ENCODE assay signal across 11 mouse cellular contexts in genomic region chr11:116682501-116683144, GRCm38 (mm10). TPM values are rescaled to one million over a fixed set of nuclear protein-coding genes. Genes with fewer than 3 reads are reported as not detected.
DNase-seq lines count a peak whose midpoint lies in the region; ATAC-seq and TF ChIP-seq lines count a peak whose summit lies in the region.
"Had no signal": no experiment of that assay in that cellular context is flagged by ENCODE, and none has a peak within 500 bp of the region (broad histone marks: within the 10 kb centered on the region; RNA-seq: fewer than 3 reads in every experiment).

No protein-coding gene starts in this region.

- no peak overlapping the region for H3K4me2 ChIP-seq in limb, embryonic 12.5 days
- H3K4me2 ChIP-seq in liver, postnatal 0 days (ENCODE audit: low read depth, low read length) = no peak overlapping the region
- H3K4me2 ChIP-seq in midbrain, embryonic 14.5 days (ENCODE audit: low read length) = no peak overlapping the region

- peak overlapping the region; percentile 29; the same call in 1 of the 2 replicates for H3K27ac ChIP-seq in limb, embryonic 12.5 days
- no peak overlapping the region for H3K27ac ChIP-seq in limb, embryonic 10.5 days
- peak overlapping the region; percentile 44; the same call in 1 of the 2 replicates for H3K27ac ChIP-seq in liver, postnatal 0 days (ENCODE audit: low read depth)
- no peak overlapping the region for H3K27ac ChIP-seq in midbrain, embryonic 14.5 days (replicated peaks; ENCODE audit: low read depth, low read length)
- H3K27ac ChIP-seq: hindbrain, embryonic 10.5 days had no signal

- TF ChIP-seq EP300 in liver, postnatal 0 days (IDR thresholded peaks at IDR 0.05; ENCODE audit: low read depth) = no peak

- no peak for ATAC-seq in limb, embryonic 12.5 days (ENCODE audit: insufficient number of reproducible peaks, insufficient read depth, low FRiP score, low TSS enrichment, low read depth)
- ATAC-seq in liver, postnatal 0 days = peak; percentile 50; the same call in 1 of the 2 replicates
- no peak for ATAC-seq in midbrain, embryonic 14.5 days (ENCODE audit: low FRiP score, low TSS enrichment)
- ATAC-seq: forebrain, embryonic 14.5 days had no signal

- TF ChIP-seq CTCF in liver, postnatal 0 days (IDR thresholded peaks at IDR 0.05; ENCODE audit: low read depth) = no peak

- 78% methylated on average over 14 of the region's 14 CpGs for WGBS in limb, embryonic 12.5 days
- 83% methylated on average over 14 of the region's 14 CpGs for whole genome bisulfite sequencing in limb, embryonic 10.5 days
- WGBS in liver, postnatal 0 days (ENCODE audit: insufficient replicate concordance) = 62% methylated on average over 14 of the region's 14 CpGs
- WGBS in midbrain, embryonic 14.5 days = 81% methylated on average over 14 of the region's 14 CpGs

- H3K9me3 ChIP-seq in limb, embryonic 12.5 days = no peaks in the 10 kb centered on the region
- no peaks in the 10 kb centered on the region for H3K9me3 ChIP-seq in limb, embryonic 10.5 days (replicated peaks)
- no peaks in the 10 kb centered on the region for H3K9me3 ChIP-seq in liver, postnatal 0 days (ENCODE audit: low read length)
- H3K9me3 ChIP-seq in midbrain, embryonic 14.5 days (ENCODE audit: control insufficient read depth, low read length) = no peaks in the 10 kb centered on the region
- H3K9me3 ChIP-seq: hindbrain, embryonic 10.5 days had no signal

- no peaks in the 10 kb centered on the region for H3K27me3 ChIP-seq in limb, embryonic 12.5 days
- H3K27me3 ChIP-seq in limb, embryonic 10.5 days (ENCODE audit: low read depth, poor library complexity, severe bottlenecking) = no peaks in the 10 kb centered on the region
- no peaks in the 10 kb centered on the region for H3K27me3 ChIP-seq in liver, postnatal 0 days (ENCODE audit: insufficient read depth, low read length)
- H3K27me3 ChIP-seq in midbrain, embryonic 14.5 days (ENCODE audit: control insufficient read depth, insufficient read depth, low read length) = no peaks in the 10 kb centered on the region

- no peak overlapping the region for H3K9ac ChIP-seq in limb, embryonic 12.5 days (replicated peaks)
- no peak overlapping the region for H3K9ac ChIP-seq in liver, postnatal 0 days (replicated peaks)
- H3K9ac ChIP-seq in midbrain, embryonic 14.5 days (replicated peaks; ENCODE audit: low read length) = no peak overlapping the region

- peaks cover 2% of the 10 kb centered on the region; the same call in 1 of the 2 replicates for H3K4me1 ChIP-seq in limb, embryonic 12.5 days (replicated peaks)
- peaks cover 9% of the 10 kb centered on the region for H3K4me1 ChIP-seq in limb, embryonic 10.5 days
- H3K4me1 ChIP-seq in liver, postnatal 0 days (ENCODE audit: insufficient read depth) = peaks cover 10% of the 10 kb centered on the region
- H3K4me1 ChIP-seq in midbrain, embryonic 14.5 days (ENCODE audit: control insufficient read depth, insufficient read depth, low read length) = no peaks in the 10 kb centered on the region

- H3K36me3 ChIP-seq in limb, embryonic 12.5 days = peaks cover 75% of the 10 kb centered on the region
- H3K36me3 ChIP-seq in limb, embryonic 10.5 days = peaks cover 83% of the 10 kb centered on the region
- H3K36me3 ChIP-seq in liver, postnatal 0 days (replicated peaks; ENCODE audit: insufficient read depth, low read length) = peaks cover 10% of the 10 kb centered on the region; the same call in 1 of the 2 replicates
- H3K36me3 ChIP-seq in midbrain, embryonic 14.5 days (ENCODE audit: control insufficient read depth, insufficient read depth, low read length) = peaks cover 27% of the 10 kb centered on the region

- no peak overlapping the region for H3K4me3 ChIP-seq in limb, embryonic 12.5 days (replicated peaks)
- no peak overlapping the region for H3K4me3 ChIP-seq in limb, embryonic 10.5 days
- no peak overlapping the region for H3K4me3 ChIP-seq in liver, postnatal 0 days (ENCODE audit: low read depth, low read length)
- no peak overlapping the region for H3K4me3 ChIP-seq in midbrain, embryonic 14.5 days (replicated peaks; ENCODE audit: low read depth, low read length)
- H3K4me3 ChIP-seq: hindbrain, embryonic 10.5 days had no signal

- no peak for DNase-seq in limb, embryonic 10.5 days (ENCODE audit: low spot score)
- DNase-seq in ZHBTc4 (ENCODE audit: low read depth, low spot score) = peak; percentile 78
- DNase-seq in kidney, adult 18-20 months = peak; percentile 79
- DNase-seq in liver, postnatal 0 days = no peak
- DNase-seq in midbrain, embryonic 14.5 days = no peak
- DNase-seq in cerebellum, postnatal 4 days (ENCODE audit: low spot score in 2 of 2) = no peak
- no peak for DNase-seq in retina, postnatal 1 day
- DNase-seq: cerebellum, adult 11-12 months had no signal

RNA-seq across cellular contexts. Expression of gene Cygb, which starts 28.5 kb away (rescaled TPM):
- polyA plus RNA-seq in limb, embryonic 12.5 days (2016; fragmentation: Nextera tagmentation; extraction: Ambion mirVana) = 3.1 and 3.6 TPM in 2 replicates
- 2.7 and 5.8 TPM in 2 replicates for polyA plus RNA-seq in limb, embryonic 10.5 days (2016; fragmentation: Nextera tagmentation; extraction: Ambion mirVana)
- 3.6 and 3.7 TPM in 2 replicates for polyA plus RNA-seq in liver, postnatal 0 days (2015; fragmentation: Nextera tagmentation; extraction: Ambion mirVana)
- 19.1 and 24.0 TPM in 2 replicates for polyA plus RNA-seq in midbrain, embryonic 14.5 days (2014; fragmentation: Nextera tagmentation; extraction: Ambion mirVana)

RNA-seq across cellular contexts. Expression of gene Prcd, which starts 29.3 kb away (rescaled TPM):
- polyA plus RNA-seq in limb, embryonic 12.5 days (2016; fragmentation: Nextera tagmentation; extraction: Ambion mirVana) = 0.45 and 0.63 TPM in 2 replicates
- 0.16 and 0.25 TPM in 2 replicates for polyA plus RNA-seq in limb, embryonic 10.5 days (2016; fragmentation: Nextera tagmentation; extraction: Ambion mirVana)
- polyA plus RNA-seq in liver, postnatal 0 days (2015; fragmentation: Nextera tagmentation; extraction: Ambion mirVana) = 0.32 TPM in 1 of 2 replicates, not detected in the other
- polyA plus RNA-seq in midbrain, embryonic 14.5 days (2014; fragmentation: Nextera tagmentation; extraction: Ambion mirVana) = 1.6 and 3.3 TPM in 2 replicates

RNA-seq across cellular contexts. Expression of gene Rhbdf2, which starts 55.8 kb away (rescaled TPM):
- polyA plus RNA-seq in limb, embryonic 12.5 days (2016; fragmentation: Nextera tagmentation; extraction: Ambion mirVana) = 4.1 and 5.1 TPM in 2 replicates
- polyA plus RNA-seq in limb, embryonic 10.5 days (2016; fragmentation: Nextera tagmentation; extraction: Ambion mirVana) = 4.4 and 5.2 TPM in 2 replicates
- 4.9 and 6.2 TPM in 2 replicates for polyA plus RNA-seq in liver, postnatal 0 days (2015; fragmentation: Nextera tagmentation; extraction: Ambion mirVana)
- polyA plus RNA-seq in midbrain, embryonic 14.5 days (2014; fragmentation: Nextera tagmentation; extraction: Ambion mirVana) = 0.61 and 0.63 TPM in 2 replicates

Comparison
In these comparisons a context has a peak if more than half of its experiments do, and no peak if none do; other contexts are left out.
1. H3K27ac ChIP-seq: peak in limb, embryonic 12.5 days (single experiment) and liver, postnatal 0 days (single experiment); none in limb, embryonic 10.5 days (single experiment) and midbrain, embryonic 14.5 days (single experiment).
2. DNase-seq: peak in ZHBTc4 (single experiment) and kidney, adult 18-20 months (single experiment); none in limb, embryonic 10.5 days (single experiment), liver, postnatal 0 days (single experiment), midbrain, embryonic 14.5 days (single experiment), cerebellum, postnatal 4 days (0 of 2) and retina, postnatal 1 day (single experiment).